Mouse (Mus musculus) cerebellum, postnatal 4 days (tissue): ENCODE results near the gene Mlx.

Source experiments
- DNase-seq, 2 experiments: peaks; one replicate each; pipeline ENCODE4 v3.0.0; 2022; ENCODE audit warnings: low spot score in 2 of 2, mixed read lengths in 1 of 2

Gene Mlx

DNA sequence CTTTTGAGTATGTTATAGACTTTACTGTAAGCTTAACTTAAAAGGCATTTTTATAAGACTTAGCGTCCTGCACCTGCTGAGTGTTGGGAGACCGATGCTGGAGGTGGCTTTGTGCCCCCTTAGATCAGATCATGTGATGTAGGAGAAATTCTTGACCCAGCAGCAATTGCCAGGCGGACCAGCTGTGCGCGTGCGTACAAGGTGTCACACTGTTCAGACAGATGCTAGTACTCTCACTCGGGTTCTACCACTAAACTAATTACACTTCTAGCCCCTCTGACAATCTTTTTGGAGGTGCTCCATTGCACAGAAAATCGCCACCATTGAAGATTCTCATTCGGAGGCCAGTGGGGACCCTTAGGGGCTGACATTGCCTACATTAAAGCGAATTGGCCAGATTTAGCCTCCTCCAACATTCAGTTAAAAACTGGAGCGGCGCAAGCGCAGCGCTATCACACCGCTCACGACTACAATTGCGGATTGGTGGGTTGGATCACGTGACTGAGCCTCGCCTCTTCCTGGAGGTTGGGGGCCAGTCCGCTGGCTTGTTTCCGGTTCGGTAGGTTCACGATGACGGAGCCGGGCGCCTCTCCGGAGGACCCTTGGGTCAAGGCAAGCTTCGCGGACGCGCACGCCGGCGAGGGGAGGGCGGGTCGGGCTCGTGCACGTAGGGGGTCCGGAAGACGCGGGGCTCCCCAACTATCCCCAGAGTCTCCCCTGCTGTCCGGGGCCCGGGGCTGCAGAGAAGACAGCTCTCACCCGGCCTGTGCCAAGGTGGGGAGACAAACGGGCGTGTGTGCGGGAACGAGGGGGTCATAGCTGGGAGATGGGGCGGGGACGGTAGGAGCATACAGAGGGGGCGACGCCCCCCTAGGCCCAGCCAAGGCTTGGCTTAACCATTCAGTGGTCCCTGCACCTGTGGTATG, at the start of gene Mlx:
Gene Mlx (plus strand): TSS at position 522 of the 926 bp plus-strand sequence.
- DNase-seq: peak; percentile 76 to 87

DNA sequence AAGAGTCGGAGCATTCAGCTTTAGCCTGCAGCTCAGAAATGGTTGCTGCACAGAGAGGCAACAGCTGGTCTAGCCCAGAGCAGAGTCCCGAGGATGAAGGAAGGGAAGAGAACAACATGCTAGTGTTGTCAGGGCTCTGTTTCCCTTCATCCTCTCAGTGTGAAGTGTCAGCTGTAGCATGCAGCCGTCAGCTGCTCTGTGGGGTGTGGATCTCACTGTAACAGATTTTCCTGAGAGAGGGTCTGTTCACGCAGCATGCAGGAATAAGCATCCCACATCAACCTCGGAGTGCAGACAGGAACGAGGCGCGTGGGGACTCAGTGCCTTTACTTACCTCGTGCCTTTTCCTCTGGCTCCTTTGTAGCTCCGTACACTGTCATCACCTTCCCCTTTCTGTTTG, 49.3 kb upstream of the Mlx start:
- DNase-seq: no peak

DNA sequence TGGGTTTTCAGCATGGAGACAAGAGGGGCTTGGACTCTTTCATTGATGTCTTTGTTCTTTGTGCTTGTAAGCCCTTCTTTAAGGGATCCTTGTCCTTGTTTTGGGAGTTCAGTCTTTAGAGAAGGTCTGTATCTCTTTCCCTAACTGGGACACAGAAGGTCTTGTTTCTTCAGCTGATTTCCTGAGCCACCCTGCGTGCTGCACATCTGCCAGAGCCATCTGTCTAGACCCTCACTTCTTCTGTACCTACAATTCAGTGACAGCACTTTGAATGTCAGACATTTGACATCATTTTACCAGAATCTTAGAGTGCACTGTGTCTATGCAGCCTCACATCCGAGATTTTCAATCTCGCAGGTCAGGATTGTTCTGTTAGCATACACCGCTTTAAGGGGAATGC, 41.3 kb upstream of the Mlx start:
- DNase-seq: no peak

DNA sequence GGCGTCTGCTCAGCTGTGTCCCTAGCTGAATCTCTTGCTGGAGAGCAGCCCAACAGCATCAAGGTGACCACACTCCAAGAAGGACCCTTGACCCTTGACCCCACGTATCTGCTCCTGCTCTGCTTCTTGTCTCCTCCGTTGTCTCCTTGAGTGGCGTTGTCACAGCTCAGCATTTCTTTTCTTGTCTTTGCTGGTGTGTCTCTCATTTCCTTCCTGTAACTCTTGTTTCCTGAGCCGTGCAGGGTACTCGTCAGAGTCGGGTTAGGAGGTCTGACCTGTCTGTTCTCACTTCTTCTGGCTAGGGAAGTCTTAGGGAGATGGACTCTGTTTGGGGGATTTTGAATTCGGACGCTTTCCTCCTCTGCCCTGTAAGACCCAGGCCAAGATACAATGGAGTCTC, 40.6 kb upstream of the Mlx start:
- DNase-seq: no peak

DNA sequence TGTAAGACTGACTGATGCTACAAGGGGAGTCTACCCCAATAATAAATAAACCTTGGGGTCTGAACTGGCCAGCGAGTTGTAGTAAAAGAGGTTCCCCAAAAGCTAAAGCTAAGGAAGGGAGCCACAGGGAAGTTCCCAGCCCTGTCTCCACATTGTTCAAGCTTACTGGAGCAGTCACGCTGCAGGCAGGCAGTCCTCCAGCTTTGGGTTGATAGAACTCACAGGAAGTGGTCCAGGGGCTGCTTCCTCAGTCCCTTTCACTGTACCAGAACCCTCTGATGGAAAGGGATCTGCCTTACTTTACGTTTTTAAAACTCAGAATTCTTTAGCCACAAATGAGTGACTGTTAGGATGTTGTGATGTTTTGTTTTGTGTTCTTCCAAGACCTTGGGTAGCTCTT, 39.6 kb upstream of the Mlx start:
- DNase-seq: no peak

DNA sequence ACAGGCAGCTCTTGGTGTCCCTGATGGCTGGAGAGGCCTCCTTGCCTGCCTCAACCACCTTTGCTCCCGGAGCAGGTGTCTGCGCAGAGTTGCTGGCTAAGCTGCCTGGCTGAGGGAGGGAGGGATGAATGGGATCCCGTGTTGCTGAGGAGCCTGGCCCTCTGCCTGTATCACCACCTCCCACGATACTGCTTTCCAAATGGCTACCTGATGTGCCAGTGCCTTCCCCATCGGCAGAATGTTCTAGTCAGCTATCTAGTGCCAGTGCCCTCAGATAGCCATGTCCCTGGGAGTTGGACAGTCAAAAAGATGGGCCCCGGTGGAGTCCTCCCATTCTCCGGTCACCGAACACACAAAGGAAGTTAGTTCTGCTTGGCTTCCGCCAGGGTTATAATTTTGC, 36.7 kb upstream of the Mlx start:
- DNase-seq: no peak

DNA sequence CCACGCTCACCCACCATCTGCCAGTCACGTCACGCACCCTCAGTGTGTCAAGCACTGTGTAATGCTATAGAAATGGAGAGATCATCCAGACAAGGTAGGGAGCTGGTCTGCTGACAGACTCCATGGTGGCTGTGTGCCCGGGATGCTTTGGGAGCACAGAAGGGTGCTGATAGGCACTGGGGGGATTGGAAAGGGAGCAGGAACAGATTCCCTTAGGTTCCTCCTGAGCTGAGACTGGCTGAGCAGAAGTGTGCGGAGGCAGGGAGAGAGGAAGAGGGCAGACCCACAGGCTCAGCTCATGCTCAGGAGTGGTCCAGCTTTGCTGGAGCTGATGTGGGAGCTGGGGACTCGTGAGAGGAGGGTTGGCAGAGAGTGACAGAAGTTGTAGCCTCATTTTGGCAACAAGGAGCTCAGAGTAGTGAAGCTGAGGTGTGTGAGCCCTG, 36.0 kb upstream of the Mlx start:
- no peak for DNase-seq

DNA sequence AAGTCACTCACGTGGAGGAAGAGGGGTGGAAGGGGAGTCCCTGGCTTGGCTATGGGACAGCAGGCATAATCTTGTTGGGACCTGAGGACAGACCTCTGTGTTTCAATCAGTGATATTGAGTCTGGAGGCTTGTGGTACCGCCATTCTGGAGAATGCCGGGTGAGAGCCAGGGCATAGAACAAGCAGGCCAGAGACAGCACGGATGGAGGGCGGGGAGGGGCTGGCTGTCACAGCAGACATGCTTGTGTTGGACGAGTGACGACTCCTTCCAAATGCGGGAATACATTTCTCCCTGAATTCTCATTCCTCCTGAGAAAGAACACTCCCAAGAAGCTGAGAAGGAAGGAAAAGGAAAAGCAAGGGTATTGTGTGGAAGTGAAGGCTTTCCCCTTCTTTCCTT, 35.5 kb upstream of the Mlx start:
- no peak for DNase-seq

DNA sequence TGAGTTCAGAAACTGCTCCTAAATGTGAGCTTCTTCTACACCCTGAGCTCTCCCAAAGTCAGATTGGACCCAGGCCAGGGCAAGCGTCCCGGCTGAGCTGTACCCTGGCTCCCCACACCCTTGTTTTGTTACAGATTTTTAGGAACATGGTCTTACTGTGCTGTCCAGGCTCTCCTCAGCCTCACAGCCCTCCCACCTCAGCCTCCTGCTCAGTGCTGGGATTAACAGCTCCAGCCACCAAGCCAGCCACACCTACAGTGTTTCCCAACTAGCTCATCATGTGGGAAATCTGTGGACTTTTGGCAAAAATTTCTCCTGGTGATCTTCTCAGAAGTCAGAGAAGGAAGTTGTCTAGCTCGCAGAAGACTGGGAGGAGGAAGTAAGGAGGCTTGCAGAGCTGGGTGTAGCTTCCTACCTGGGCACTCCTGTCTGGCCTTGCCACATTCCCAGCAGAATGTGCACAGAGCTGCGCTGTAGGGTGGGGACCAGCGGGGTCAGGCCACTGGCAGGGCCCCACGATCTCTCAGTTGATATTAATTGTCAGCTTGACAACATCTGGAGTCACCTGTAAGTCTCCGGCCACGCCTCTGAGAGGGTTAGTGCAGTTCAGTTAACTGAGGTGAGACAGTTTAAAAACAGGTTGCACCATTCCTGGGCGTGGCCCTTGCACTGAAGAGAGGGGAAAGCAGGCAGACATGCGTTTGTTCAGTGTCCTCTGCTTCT, 34.2 kb upstream of the Mlx start:
- no peak for DNase-seq

DNA sequence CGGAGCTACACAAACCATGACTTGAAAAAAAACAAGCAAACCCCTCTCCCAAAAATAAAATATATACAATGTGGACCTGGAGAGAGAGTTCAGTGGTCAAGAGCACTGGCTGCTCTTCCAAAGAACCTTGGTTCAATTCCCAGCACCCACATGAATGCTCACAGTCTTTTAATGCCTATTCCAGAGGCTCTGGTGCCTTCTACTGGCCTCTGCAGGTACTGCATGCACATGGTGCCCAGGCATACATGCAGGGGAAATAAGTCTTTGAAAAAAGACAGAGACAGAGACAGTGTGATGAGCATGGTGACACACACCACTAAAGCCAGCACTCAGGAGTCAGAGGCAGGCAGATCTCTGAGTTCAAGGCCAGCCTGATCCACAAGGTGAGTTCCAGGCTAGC, 33.1 kb upstream of the Mlx start:
- DNase-seq: no peak

DNA sequence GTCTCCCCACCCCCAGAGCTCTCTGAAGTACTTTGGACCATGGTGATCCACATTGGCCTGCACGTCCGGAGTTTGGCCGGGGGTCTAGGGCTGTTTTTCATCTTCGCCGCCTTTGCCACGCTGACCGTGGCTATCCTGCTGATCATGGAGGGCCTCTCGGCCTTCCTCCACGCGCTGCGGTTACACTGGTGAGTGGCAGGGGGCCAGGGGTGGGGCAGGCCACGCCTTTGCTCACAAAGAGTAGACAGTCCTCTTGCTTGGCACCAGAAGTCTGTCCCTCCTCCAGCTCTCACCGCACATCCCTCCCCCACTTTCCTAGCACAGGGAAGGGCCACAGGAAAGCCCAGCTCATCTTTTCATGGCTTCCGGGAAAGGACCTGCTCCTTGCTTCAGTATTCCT, 31.7 kb upstream of the Mlx start:
- DNase-seq: no peak

DNA sequence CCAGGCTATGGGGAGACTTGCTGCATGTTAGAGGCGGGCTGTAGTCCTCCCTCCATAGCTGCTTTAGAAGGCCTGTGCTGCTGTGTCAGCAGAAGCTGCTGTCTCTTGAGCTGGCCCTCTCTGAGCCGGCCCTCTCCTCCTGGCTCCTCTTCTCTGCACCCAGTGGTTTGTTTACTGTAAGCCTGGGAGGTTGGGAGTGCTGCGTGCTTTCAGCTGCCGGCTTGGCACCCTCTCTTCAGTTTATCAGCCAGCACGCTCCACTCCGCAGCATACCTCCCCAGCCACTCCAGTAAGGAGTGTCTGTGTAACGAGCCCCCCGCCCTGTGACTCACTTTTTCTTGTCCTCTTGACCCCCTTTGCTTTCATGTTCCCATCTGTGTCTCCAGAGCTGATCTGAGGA, 30.2 kb upstream of the Mlx start:
- DNase-seq: no peak

DNA sequence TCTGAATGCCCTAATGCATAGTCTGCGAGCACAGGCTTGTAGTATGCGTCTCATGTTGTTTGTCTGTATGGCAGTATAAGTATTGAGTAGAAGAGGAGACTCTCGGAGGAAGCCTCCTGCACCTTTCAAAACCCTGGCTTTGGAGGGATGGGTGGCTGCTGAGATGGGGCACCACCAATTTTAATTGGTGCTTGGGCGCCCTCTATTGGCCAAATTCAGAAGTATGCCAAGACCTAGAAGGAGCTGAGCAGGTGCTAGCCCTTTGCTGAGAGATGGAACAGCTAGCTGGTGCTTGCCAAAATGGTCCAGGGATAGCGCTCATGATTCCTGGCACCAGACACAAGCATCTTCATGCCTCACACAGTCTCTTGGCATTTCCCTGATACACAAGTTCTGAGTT, 29.2 kb upstream of the Mlx start:
- DNase-seq: peak; percentile 62 to 90

DNA sequence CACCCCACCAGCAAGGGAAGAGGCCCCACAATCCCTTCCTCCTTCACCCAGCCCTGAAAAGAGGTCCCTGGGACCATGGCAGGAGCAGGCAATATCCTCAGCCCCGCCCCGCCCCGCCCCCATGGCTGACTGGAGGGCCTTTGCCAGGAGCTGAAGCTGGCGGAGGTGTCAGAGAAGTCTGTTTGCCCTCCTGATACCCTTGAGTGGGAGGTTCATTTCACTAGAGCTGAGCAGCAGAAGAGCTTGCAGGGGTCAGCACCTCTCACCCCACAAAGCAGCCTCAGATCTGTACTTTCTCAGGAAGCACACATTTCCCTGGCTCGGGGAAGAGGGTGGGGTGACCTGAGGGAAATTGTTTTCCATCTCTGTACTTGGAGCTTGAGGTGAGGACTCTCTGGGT, 28.4 kb upstream of the Mlx start:
- DNase-seq: no peak

DNA sequence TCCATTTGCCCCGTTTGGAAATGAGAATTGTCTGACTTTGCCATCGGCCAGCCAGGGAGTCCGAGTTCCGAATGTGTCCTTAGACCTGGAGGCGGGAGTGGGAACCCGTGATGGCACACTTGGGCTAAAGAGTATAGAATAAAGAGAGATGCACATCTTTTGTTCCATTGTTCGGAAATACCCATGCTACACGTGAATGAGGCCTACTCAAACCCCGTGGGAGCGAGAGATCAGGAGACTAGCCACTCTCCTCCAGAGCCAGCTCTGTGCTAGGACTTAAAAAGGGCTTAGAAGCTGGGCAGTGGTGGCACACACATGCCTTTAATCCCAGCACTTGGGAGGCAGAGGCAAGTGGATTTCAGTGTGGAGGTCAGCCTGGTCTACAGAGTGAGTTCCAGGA, 27.6 kb upstream of the Mlx start:
- no peak for DNase-seq

DNA sequence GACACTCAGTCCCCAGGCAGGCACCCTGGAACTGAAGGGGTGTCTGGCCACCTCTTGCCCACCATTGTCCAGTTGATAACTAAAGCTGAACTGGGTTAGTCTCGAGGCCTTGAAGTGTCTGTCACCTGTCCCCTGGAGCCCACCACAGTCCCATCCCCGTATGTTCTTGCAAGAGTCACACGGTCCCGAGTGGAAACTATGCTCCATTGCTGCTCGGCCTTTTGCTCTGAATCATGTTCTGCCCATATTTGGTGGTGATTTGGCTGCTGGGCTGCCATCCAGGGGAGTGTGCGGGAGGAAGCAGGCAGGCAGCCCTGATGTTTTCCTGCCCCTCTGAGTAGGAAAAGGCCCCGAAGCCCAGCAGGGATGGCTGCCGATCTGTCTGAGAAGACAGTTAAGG, 27.0 kb upstream of the Mlx start:
- no peak for DNase-seq

DNA sequence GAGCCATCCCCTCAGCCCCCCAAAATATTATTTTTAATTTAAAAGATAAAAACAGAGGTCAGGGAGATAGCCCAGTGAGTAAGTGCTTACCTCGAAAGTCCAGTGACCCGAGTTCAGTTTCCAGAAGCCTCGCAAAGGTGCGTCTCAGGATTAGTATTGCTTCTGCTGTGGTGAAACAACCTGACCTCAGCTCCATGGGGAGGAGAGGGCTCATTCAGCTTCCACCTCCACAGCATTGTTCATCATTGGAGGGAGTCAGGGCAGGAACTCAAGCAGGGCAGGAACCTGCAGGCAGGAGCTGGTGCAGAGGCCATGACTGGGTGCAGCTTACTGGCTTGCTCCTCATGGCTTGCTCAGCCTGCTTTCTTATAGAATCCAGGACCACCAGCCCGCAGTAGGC, 26.0 kb upstream of the Mlx start:
- no peak for DNase-seq

DNA sequence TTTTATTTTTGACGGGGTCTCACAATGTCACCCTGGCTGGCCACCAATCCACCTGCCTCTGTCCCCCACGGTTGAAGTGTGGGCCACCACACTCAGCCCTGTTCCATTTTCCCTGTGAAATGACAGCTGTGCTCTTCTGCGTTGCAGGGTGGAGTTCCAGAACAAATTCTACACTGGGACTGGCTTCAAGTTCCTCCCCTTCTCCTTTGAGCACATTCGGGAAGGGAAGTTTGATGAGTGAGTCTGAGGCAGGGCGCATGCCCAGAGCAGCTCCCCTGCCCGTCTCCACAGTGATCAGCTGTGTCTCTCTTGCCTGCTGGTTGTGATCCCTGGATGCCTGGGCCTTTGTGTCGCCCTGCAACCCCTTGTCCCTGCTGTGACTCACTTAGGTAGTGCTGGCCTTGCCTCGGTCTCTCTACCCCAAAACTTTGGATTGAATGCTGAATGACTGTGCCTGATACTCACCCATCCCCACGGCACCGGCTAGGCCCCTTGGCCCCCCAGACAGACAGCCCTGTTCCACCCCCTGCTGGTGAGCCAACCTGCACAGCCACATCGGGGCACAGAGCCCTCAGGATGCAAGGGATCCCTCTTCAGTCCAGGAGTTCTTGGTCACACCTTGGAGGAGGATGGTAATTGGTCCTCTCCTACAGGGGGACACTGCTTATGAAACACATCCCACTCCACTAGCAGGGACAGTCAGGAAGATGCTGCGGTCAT, 24.8 kb upstream of the Mlx start:
- no peak for DNase-seq

DNA sequence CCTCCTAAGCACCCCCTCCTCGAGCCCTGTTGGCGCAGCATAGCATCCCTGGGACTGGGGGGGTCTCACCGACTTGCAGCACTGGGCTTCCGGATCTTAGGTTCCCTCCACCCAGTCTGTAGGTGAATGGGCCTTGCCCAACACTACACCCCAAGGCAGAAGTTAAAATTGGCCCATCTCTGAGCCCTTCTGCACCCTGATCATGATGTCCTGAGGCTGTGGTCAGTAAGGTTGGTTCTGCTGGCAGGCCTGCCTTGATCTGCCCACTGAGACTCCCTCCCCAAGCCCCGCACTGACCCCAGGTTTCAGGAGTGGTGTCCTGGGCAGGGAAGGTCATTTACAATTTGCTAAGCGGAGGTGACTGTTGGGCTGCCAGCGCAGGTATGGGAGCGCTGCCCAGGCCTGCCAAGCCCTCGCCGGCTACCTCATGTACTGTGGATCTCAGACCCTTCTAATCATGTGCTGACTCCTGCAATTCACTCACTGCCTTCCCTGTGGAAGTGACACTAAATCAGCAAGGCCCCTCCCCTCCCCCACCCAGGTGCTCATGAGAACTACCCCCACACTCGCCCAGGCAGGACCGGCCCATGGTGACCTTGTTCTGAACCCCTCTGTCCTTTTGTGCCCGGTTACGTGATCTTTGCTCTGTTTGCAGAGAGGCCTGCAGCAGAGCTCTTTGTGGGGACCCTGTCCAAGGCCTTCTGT, 24.0 kb upstream of the Mlx start:
- no peak for DNase-seq

DNA sequence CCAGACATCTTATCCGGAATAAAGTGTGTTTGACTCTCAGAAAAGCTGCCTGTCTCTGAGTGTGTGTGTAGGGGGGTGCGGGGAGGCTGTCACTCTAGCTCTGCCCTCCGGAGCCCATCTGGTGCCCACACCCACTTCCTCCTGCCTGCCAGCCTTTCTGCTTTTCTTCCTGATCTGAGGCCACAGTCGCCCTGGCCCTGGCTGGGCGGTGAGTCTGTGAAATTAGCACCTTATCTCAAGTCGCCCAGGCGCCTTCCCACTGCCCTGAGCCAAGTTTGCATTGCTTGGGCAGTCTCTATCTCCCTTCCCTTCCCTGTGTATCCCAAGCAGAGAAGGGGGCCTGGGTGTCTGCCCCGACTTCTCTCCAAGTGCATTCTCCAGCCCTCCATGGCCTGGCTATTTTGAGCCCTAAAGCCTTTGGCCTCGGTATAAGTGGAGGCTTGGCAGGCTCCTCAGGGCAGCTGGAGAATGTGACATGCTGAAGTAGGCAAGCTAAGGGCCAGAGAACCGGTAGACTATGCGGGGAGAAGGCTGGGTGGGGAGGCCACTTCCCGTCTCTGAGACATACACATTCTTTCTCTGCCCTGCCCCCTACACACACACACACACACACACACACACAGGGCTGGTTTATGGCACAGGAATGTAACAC, 23.3 kb upstream of the Mlx start:
- peak in 1 of 2 experiments; percentile 42 for DNase-seq

DNA sequence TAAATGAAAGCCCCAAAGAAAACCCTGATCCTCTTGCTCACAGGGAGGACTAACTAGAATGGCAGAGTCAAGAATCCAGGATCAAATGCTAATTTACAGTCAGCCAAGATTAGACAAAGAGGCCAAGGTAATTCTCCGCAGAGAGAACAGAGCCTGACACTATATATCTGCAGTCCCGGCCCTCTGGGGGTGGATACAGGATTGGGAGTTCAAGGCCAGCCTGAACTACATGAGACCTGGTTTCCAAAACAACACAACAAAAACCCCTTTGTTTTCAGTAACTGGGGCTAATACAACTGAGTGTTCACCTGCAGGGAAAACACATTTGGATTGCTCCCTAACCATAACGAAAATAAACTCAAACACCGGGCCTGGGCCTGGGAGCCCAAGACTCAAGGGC, 22.6 kb upstream of the Mlx start:
- DNase-seq: no peak
